Mouse (Mus musculus) spleen, adult 2 months (tissue): ENCODE data around the gene Gm17949.

Source experiments
- CTCF ChIP-seq: fragments of 200-500 bp; IDR thresholded peaks from 2 replicates; pipeline ENCODE4 v1.5.1; 2011; ENCODE audit warnings: mild to moderate bottlenecking, inconsistent platforms; ENCODE audit not compliant: insufficient read depth, insufficient read length, insufficient replicate concordance; ENCODE audit errors: extremely low read depth
- POLR2A ChIP-seq: fragments of 200-500 bp; IDR thresholded peaks from 2 replicates; pipeline ENCODE4 v1.6.1; 2011; ENCODE audit warnings: low read depth, low read length, inconsistent platforms

GRCm38 (mm10) chr17:56996506-56996905 is 14.8 kb upstream of the Gm17949 start:
- no peak for TF ChIP-seq CTCF
- no peak for TF ChIP-seq POLR2A
